Mouse (Mus musculus): Measurements from ENCODE around the gene Elmo2.

DNA sequence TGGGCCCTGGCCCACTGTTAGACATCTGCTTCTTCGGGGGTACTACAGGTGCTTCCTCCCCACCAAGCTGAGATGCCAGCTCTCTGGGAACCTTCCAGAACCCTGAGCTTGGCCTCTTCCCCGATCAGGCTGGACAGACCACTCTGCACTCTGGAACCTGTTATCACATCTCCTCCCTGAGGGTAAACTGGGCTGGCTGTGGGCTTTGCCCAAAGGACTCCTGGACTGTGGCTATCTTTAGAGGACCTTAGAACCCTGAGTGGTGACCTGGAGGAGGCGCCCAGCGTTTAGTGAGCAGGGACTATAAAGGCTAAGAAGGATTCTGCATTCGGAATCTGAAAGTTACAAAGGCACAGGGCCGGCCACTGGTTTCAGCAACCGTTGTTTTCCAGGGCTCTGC is 41.9 kb downstream of the Elmo2 start:
- no peak for TF ChIP-seq ZC3H11A (IDR thresholded peaks at IDR 0.05; ENCODE audit: borderline replicate concordance, low read depth, low read length)
- no peak for TF ChIP-seq HCFC1 (IDR thresholded peaks at IDR 0.05; ENCODE audit: borderline replicate concordance, insufficient read depth, low read length)
